Mouse (Mus musculus) limb, embryonic 14.5 days (tissue): ENCODE measurements around the gene Akap2. TPM values are rescaled to one million over a fixed set of nuclear protein-coding genes. Genes with fewer than 3 reads are reported as not detected.

ENCODE experiments used
- ATAC-seq: fragments of 200-750 bp; cut with Nextera tagmentation; 2 replicates; pipeline ENCODE4 v1.8.0; 2017; ENCODE audit warnings: low read depth, moderate number of reproducible peaks, moderate TSS enrichment; ENCODE audit not compliant: low FRiP score
- DNase-seq: peaks from one replicate; pipeline ENCODE4 v3.0.0-alpha.2; 2015; ENCODE audit warnings: low spot score
- H3K27ac ChIP-seq: fragments of 300-500 bp; sonication (generic); replicated peaks from 2 replicates; pipeline ENCODE4 v1.5.1; 2014; ENCODE audit warnings: low read depth, mild to moderate bottlenecking, low read length, moderate library complexity, mixed read lengths
- H3K27me3 ChIP-seq: fragments of 300-500 bp; sonication (generic); 2 replicates; pipeline ENCODE4 v1.6.1; 2014; ENCODE audit warnings: low read length, mixed read lengths; ENCODE audit not compliant: control insufficient read depth, insufficient read depth
- H3K36me3 ChIP-seq: fragments of 300-500 bp; sonication (generic); 2 replicates; pipeline ENCODE4 v1.6.1; 2014; ENCODE audit warnings: mild to moderate bottlenecking, low read length, moderate library complexity, mixed read lengths; ENCODE audit not compliant: control insufficient read depth, insufficient read depth
- H3K4me1 ChIP-seq: fragments of 300-500 bp; sonication (generic); 2 replicates; pipeline ENCODE4 v1.6.1; 2014; ENCODE audit warnings: antibody characterized with exemption, low read length, mixed read lengths; ENCODE audit not compliant: control insufficient read depth, insufficient read depth
- H3K4me2 ChIP-seq: fragments of 300-500 bp; sonication (generic); replicated peaks from 2 replicates; pipeline ENCODE4 v1.6.1; 2014; ENCODE audit warnings: low read depth, mild to moderate bottlenecking, low read length, moderate library complexity; ENCODE audit not compliant: severe bottlenecking
- H3K4me3 ChIP-seq: fragments of 300-500 bp; sonication (generic); replicated peaks from 2 replicates; pipeline ENCODE4 v1.5.1; 2014; ENCODE audit warnings: low read length
- H3K9ac ChIP-seq: fragments of 300-500 bp; sonication (generic); 2 replicates; pipeline ENCODE4 v1.6.1; 2014; ENCODE audit warnings: mild to moderate bottlenecking, low read depth, low read length, moderate library complexity; ENCODE audit not compliant: severe bottlenecking
- H3K9me3 ChIP-seq: fragments of 300-500 bp; sonication (generic); 2 replicates; pipeline ENCODE4 v1.6.1; 2016; ENCODE audit warnings: low read length; ENCODE audit not compliant: control insufficient read depth
- POLR2A ChIP-seq: fragments of 200-500 bp; IDR thresholded peaks from 2 replicates; pipeline ENCODE4 v1.8.0; 2012; ENCODE audit warnings: inconsistent platforms, mild to moderate bottlenecking, moderate library complexity, borderline replicate concordance; ENCODE audit not compliant: insufficient read depth, insufficient read length; ENCODE audit errors: extremely low read depth
- WGBS: fragments of 180-500 bp; shearing (Covaris S2); extraction: QIAGEN DNeasy Blood & Tissue Kit; methylation state at CpG from one replicate; pipeline ENCODE4 v1.1.7; 2014; 5-methylcytosine and 5-hydroxymethylcytosine counted together
- polyA plus RNA-seq, 2 experiments: library from polyadenylated mRNA; depleted of rRNA in 1 of 2; stranded (reverse) in 1 of 2; unstranded in 1 of 2; fragments of >200 nt; fragmentation: Nextera tagmentation in 1 of 2; extraction: Ambion mirVana in 1 of 2; gene quantifications; 2 replicates each; pipeline versions ENCODE4 v1.2.1 to v1.2.3; 2012 to 2014

Gene Akap2
- polyA plus RNA-seq, 2 experiments = 23.6 to 27.6 TPM

DNA sequence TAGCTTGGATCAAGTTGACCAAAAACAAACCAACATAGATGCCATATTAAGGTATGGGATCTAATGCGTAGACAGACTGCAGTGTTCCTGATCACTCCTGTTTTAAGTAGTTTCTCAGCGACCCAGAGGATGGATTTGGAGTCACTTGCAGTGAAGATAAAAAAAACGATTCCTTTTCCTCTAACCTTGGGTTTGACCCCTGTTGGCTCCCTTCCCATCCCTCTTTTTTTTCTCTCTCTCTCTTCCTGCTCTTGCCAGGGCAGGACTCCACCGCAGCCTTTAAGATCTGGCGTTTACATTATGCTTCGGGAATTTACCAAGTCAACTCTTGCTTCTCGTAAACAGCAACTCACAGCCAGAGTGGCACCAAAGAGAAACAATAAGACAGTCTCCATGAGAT is 83.8 kb downstream of the Akap2 start:
- H3K9ac ChIP-seq = no peak overlapping the region
- H3K9me3 ChIP-seq = no peaks in the 10 kb centered on the region
- no peaks in the 10 kb centered on the region for H3K36me3 ChIP-seq
- no peak overlapping the region for H3K4me2 ChIP-seq
- WGBS = 70% methylated on average over 7 of the region's 7 CpGs
- no peak overlapping the region for H3K27ac ChIP-seq
- no peak overlapping the region for H3K4me3 ChIP-seq
- DNase-seq (no peak), ATAC-seq (no peak)
- no peak for TF ChIP-seq POLR2A
- no peaks in the 10 kb centered on the region for H3K27me3 ChIP-seq
- H3K4me1 ChIP-seq = no peaks in the 10 kb centered on the region

GRCm38 (mm10) chr4:57801986-57802385 is 84.5 kb downstream of the Akap2 start:
- H3K9ac ChIP-seq = no peak overlapping the region
- DNase-seq = no peak
- no peaks in the 10 kb centered on the region for H3K4me1 ChIP-seq
- no peak overlapping the region for H3K4me2 ChIP-seq
- H3K27ac ChIP-seq = no peak overlapping the region
- no peak for ATAC-seq
- no peaks in the 10 kb centered on the region for H3K9me3 ChIP-seq
- H3K36me3 ChIP-seq = no peaks in the 10 kb centered on the region
- WGBS = 95% methylated on average over 5 of the region's 5 CpGs
- no peak overlapping the region for H3K4me3 ChIP-seq
- no peaks in the 10 kb centered on the region for H3K27me3 ChIP-seq
- no peak for TF ChIP-seq POLR2A

GRCm38 (mm10) chr4:57802411-57802810 is 85.0 kb downstream of the Akap2 start:
- TF ChIP-seq POLR2A = no peak
- no peaks in the 10 kb centered on the region for H3K27me3 ChIP-seq
- no peaks in the 10 kb centered on the region for H3K9me3 ChIP-seq
- WGBS = 82% methylated on average over 3 of the region's 3 CpGs
- no peak for DNase-seq
- no peak for ATAC-seq
- H3K4me2 ChIP-seq = no peak overlapping the region
- no peaks in the 10 kb centered on the region for H3K4me1 ChIP-seq
- H3K9ac ChIP-seq = no peak overlapping the region
- no peak overlapping the region for H3K27ac ChIP-seq
- no peaks in the 10 kb centered on the region for H3K36me3 ChIP-seq
- H3K4me3 ChIP-seq = no peak overlapping the region

- no peak for DNase-seq
- Histone ChIP-seq H3K27ac (no peak overlapping the region), H3K9me3 (no peaks in the 10 kb centered on the region), H3K4me2 (no peak overlapping the region), H3K9ac (no peak overlapping the region), H3K27me3 (no peaks in the 10 kb centered on the region), H3K4me1 (no peaks in the 10 kb centered on the region), H3K4me3 (no peak overlapping the region), H3K36me3 (no peaks in the 10 kb centered on the region)
- WGBS = 79% methylated on average over 6 of the region's 6 CpGs
- no peak for TF ChIP-seq POLR2A
- no peak for ATAC-seq
Observed at GRCm38 (mm10) chr4:57804902-57805301, 87.4 kb downstream of the Akap2 start.

DNA sequence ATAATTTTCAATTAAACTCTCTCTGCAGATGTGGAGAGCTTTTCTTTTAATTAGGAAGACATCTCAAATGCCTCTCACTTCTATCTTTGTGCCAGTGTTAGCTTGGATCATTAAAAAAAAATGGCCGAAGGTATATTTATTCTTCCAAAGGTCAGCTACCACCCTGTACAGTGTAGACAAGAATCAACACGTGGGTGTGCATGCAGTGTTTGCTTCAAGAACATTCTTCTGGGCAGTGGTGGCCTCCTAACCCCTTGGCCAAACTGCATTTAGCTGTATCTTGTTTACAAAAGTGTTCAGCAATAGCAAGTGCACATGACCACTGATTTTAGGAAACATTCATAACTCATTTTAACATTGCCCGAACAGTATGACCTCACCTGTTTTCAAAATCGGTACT is 92.0 kb downstream of the Akap2 start:
- Histone ChIP-seq H3K9ac (no peak overlapping the region), H3K27ac (no peak overlapping the region), H3K4me2 (no peak overlapping the region), H3K36me3 (no peaks in the 10 kb centered on the region), H3K9me3 (no peaks in the 10 kb centered on the region), H3K27me3 (no peaks in the 10 kb centered on the region), H3K4me1 (0 out of 2 replicates have a peak, but pooled peaks cover 3% of the 10 kb centered on the region), H3K4me3 (no peak overlapping the region)
- DNase-seq (no peak), ATAC-seq (no peak)
- no peak for TF ChIP-seq POLR2A
- WGBS = 84% methylated on average over 4 of the region's 4 CpGs

DNA sequence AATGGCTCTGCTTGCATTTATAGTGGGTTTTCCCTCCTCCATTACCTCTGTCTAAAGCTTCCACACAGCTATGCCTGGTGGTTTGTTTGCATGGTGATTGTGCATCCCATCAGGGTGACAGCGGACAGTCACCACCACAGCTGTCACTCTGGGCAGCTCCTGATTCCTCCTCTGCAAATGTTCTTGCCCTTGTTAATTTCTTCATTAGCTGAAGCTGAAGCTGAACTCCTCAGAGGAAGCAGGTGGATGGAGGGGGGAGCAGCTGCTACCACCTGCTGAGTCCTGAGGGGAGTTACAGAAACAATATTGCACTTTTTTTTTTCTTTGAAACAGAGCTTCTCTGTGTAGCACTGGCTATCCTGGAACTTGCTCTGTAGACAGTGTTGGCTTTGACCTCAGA is 94.6 kb downstream of the Akap2 start:
- TF ChIP-seq POLR2A = no peak
- H3K27ac ChIP-seq = no peak overlapping the region

More for the DNA sequence above, 94.6 kb downstream of the Akap2 start:
- ATAC-seq (no peak), DNase-seq (no peak)
- 84% methylated on average over 1 of the region's 1 CpGs for WGBS
- Histone ChIP-seq H3K4me1 (0 out of 2 replicates have a peak, but pooled peaks cover 3% of the 10 kb centered on the region), H3K4me3 (no peak overlapping the region), H3K9me3 (no peaks in the 10 kb centered on the region), H3K9ac (no peak overlapping the region), H3K4me2 (no peak overlapping the region), H3K36me3 (no peaks in the 10 kb centered on the region), H3K27me3 (no peaks in the 10 kb centered on the region)
